Mouse (Mus musculus) liver, embryonic 13.5 days (tissue): ENCODE measurements around the gene Lrp6. TPM values are rescaled to one million over a fixed set of nuclear protein-coding genes. Genes with fewer than 3 reads are reported as not detected.

Experiments used
- ATAC-seq: fragments of 200-750 bp; cut with Nextera tagmentation; 2 replicates; pipeline ENCODE4 v1.8.0; 2017; ENCODE audit warnings: low read depth, mild to moderate bottlenecking, moderate number of reproducible peaks, moderate library complexity
- DNase-seq: peaks from one replicate; pipeline ENCODE4 v3.0.0; 2022
- H3K27ac ChIP-seq: fragments of 300-500 bp; sonication (generic); 2 replicates; pipeline ENCODE4 v1.5.1; 2015; ENCODE audit warnings: moderate library complexity, mild to moderate bottlenecking, inconsistent platforms
- H3K27me3 ChIP-seq: fragments of 300-500 bp; sonication (generic); 2 replicates; pipeline ENCODE4 v1.6.1; 2015; ENCODE audit warnings: mild to moderate bottlenecking, inconsistent platforms
- H3K36me3 ChIP-seq: fragments of 300-500 bp; sonication (generic); 2 replicates; pipeline ENCODE4 v1.6.1; 2015; ENCODE audit warnings: mild to moderate bottlenecking, inconsistent platforms
- H3K4me1 ChIP-seq: fragments of 300-500 bp; sonication (generic); replicated peaks from 2 replicates; pipeline ENCODE4 v1.6.1; 2015; ENCODE audit warnings: inconsistent platforms
- H3K4me2 ChIP-seq: fragments of 300-500 bp; sonication (generic); 2 replicates; pipeline ENCODE4 v1.6.1; 2015; ENCODE audit warnings: inconsistent platforms, mild to moderate bottlenecking, moderate library complexity
- H3K4me3 ChIP-seq: fragments of 300-500 bp; sonication (generic); replicated peaks from 2 replicates; pipeline ENCODE4 v1.5.1; 2015; ENCODE audit warnings: mild to moderate bottlenecking, inconsistent platforms
- H3K9ac ChIP-seq: fragments of 300-500 bp; sonication (generic); 2 replicates; pipeline ENCODE4 v1.6.1; 2015; ENCODE audit warnings: mild to moderate bottlenecking, inconsistent platforms
- H3K9me3 ChIP-seq: fragments of 300-500 bp; sonication (generic); replicated peaks from 2 replicates; pipeline ENCODE4 v1.6.1; 2016; ENCODE audit warnings: inconsistent platforms
- WGBS: fragments of 180-500 bp; shearing (Covaris S2); methylation state at CpG from one replicate; pipeline ENCODE4 v1.1.7; 2015; ENCODE audit not compliant: insufficient replicate concordance; 5-methylcytosine and 5-hydroxymethylcytosine counted together
- polyA plus RNA-seq: library from polyadenylated mRNA; unstranded; fragments of >200 nt; fragmentation: Nextera tagmentation; extraction: Ambion mirVana; gene quantifications from 2 replicates; pipeline ENCODE4 v1.2.1, GENCODE M21; 2015

Gene Lrp6
- polyA plus RNA-seq, 1 experiment from 2014 or later: 6.8 TPM

DNA sequence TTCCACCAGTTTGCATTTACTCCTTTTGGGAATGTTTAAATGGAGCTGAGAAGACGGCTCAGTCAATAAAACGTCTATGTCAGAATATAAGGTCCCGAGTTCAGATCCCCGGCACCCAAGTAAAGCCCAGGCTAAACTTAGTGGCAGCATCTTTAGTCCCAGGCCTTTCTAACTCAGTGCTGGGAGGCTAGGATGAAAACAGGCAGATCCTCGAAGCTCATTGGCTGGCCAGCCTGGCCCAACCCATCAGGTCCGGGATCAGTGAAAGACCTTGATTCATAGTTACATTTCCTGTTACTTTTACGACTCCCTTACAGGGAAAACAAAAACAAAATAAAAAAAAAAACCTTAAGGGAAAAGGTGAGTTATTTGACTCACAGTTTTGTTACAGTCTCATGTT, 34.4 kb upstream of the Lrp6 start:
- ATAC-seq (no peak), DNase-seq (no peak)
- no peak overlapping the region for H3K4me3 ChIP-seq
- H3K36me3 ChIP-seq: no peaks in the 10 kb centered on the region
- H3K9ac ChIP-seq: no peak overlapping the region
- 49% methylated on average over 7 of the region's 7 CpGs for WGBS
- no peaks in the 10 kb centered on the region for H3K4me1 ChIP-seq
- H3K9me3 ChIP-seq: no peaks in the 10 kb centered on the region
- no peaks in the 10 kb centered on the region for H3K27me3 ChIP-seq
- H3K4me2 ChIP-seq: no peak overlapping the region
- 0 out of 2 replicates have a peak overlapping the region, but pooled peaks have one; percentile 18 for H3K27ac ChIP-seq

DNA sequence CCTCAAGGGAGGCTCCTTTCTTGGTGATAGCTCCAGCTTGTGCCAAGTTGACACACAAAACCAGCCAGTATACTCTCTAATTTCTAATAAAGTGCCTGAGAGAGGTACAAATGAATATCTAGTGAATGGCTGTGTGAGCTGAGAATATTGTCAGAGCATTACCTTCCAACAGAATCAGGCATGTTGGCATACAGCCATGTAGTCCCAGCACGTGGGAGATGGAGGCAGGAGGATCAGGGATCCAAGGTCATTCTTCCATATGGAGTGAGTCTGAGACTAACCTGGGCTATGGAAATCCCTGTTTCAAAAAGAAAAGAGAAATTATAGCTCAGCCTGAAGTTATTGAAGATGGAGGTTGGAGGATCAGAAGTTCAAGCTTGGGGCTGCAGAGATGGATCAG, 32.5 kb upstream of the Lrp6 start:
- H3K27ac ChIP-seq: no peak overlapping the region
- no peaks in the 10 kb centered on the region for H3K27me3 ChIP-seq
- no peak overlapping the region for H3K9ac ChIP-seq
- no peak overlapping the region for H3K4me3 ChIP-seq
- no peak overlapping the region for H3K4me2 ChIP-seq
- H3K9me3 ChIP-seq: no peaks in the 10 kb centered on the region
- H3K36me3 ChIP-seq: no peaks in the 10 kb centered on the region
- ATAC-seq (no peak), DNase-seq (no peak)
- H3K4me1 ChIP-seq: 0 out of 2 replicates have a peak, but pooled peaks cover 3% of the 10 kb centered on the region
- 44% methylated on average over 1 of the region's 1 CpGs for WGBS

DNA sequence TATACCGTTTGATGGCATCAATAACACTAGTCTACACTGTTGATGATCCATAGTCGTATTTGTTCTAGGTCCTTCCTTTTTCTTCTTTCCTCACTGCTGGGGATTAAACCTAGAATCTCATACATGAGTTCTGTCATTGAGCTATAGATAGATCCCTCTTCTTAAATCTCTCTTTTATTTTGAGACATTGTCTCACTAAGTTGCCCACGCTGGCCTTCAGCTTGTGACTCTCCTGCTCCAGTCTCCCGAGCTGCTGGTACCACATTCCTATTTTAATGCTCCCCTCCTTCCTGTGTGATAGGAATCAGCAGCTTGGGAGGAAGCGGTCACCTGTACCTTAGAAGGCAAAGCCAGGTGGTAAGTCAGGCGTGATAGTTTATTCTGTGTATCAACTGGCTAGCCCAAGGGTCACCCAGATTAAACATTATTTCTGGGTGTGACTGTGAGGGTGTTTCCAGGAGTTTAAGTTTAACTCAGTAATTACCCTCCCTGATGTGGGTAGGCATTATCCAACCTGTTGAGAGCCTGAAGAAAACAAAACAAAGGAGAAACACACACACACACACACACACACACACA, 31.0 kb upstream of the Lrp6 start:
- 61% methylated on average over 6 of the region's 6 CpGs for WGBS
- 0 out of 2 replicates have a peak, but pooled peaks have one; percentile 30 for ATAC-seq
- Histone ChIP-seq H3K27me3 (no peaks in the 10 kb centered on the region), H3K4me3 (no peak overlapping the region), H3K27ac (no peak overlapping the region), H3K9me3 (no peaks in the 10 kb centered on the region), H3K9ac (no peak overlapping the region), H3K4me2 (no peak overlapping the region), H3K36me3 (no peaks in the 10 kb centered on the region), H3K4me1 (0 out of 2 replicates have a peak, but pooled peaks cover 3% of the 10 kb centered on the region)
- no peak for DNase-seq

DNA sequence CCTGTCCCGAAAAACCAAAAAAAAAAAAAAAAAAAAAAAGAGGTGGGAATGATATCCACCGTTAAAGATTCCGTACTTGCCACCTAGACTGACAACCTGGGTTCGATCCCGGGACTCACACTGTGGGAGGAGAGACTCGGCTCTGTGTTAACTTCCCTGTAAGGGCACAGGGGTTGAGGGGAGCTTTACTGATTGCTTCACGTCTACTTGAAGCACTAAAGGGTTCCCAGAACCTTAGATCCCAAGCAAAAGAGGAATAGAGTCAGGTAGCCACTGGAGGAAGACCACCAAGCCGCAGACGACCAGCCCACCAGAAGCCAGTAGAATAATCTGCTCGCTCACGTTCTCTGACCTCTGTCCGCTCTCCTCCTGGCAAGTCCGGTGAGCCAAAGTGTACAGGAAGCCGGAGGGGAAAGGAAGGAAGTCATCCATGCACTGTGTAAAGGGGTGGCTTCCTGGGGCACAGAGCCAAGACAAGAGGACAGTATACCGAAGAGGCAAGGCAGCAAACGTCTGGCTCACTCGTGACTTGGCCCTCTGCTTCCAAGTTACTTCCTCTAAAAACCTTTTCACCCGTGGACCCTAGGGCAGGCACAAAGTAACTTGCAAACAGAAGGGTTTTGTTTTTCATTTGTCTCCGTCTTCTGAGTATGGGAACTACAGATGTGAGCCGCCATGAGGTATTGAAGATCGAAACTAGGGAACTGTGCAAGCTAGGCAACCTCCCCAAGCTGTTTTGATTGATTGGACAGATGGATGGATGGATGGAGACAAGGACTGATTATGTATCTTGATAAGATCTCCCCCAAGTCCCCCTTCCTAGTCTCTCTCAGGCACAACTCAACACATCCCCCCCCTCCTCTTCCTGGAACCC, 28.0 kb upstream of the Lrp6 start:
- Histone ChIP-seq H3K9ac (no peak overlapping the region), H3K9me3 (no peaks in the 10 kb centered on the region), H3K27ac (no peak overlapping the region), H3K4me3 (no peak overlapping the region), H3K27me3 (no peaks in the 10 kb centered on the region), H3K36me3 (no peaks in the 10 kb centered on the region), H3K4me2 (peak overlapping the region; percentile 19; the same call in 1 of the 2 replicates), H3K4me1 (0 out of 2 replicates have a peak, but pooled peaks cover 3% of the 10 kb centered on the region)
- ATAC-seq (peak; percentile 47; the same call in 1 of the 2 replicates), DNase-seq (no peak)
- 30% methylated on average over 21 of the region's 21 CpGs for WGBS

DNA sequence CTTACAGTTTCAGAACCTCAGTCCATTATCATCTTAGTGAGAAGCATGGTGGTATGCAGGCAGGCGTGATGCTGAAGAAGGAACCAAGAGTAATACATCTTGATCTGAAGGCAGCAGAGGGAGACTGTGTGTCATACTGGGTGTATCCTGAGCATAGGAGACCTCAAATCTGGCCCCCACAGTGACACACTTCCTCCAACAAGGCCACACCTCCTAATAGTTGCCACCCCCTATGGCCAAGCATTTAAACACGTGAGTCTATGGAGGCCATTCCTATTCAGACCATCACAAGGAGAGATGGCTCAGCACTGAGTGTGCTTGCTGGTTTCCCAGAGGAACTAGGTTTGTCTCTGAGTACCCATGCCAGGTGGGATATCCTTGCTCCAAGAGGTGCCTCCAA, 24.8 kb upstream of the Lrp6 start:
- H3K27ac ChIP-seq: no peak overlapping the region
- no peak overlapping the region for H3K4me2 ChIP-seq
- DNase-seq (no peak), ATAC-seq (no peak)
- no peaks in the 10 kb centered on the region for H3K9me3 ChIP-seq
- 0 out of 2 replicates have a peak, but pooled peaks cover 3% of the 10 kb centered on the region for H3K4me1 ChIP-seq
- H3K36me3 ChIP-seq: no peaks in the 10 kb centered on the region
- no peak overlapping the region for H3K9ac ChIP-seq
- H3K4me3 ChIP-seq: no peak overlapping the region
- 52% methylated on average over 2 of the region's 2 CpGs for WGBS
- H3K27me3 ChIP-seq: no peaks in the 10 kb centered on the region

GRCm38 (mm10) chr6:134586241-134586640, 19.5 kb upstream of the Lrp6 start:
- Histone ChIP-seq H3K27me3 (no peaks in the 10 kb centered on the region), H3K4me3 (no peak overlapping the region), H3K4me2 (no peak overlapping the region), H3K9me3 (no peaks in the 10 kb centered on the region), H3K4me1 (no peaks in the 10 kb centered on the region), H3K36me3 (no peaks in the 10 kb centered on the region), H3K27ac (no peak overlapping the region), H3K9ac (no peak overlapping the region)
- WGBS: 56% methylated on average over 5 of the region's 5 CpGs
- DNase-seq (no peak), ATAC-seq (no peak)

DNA sequence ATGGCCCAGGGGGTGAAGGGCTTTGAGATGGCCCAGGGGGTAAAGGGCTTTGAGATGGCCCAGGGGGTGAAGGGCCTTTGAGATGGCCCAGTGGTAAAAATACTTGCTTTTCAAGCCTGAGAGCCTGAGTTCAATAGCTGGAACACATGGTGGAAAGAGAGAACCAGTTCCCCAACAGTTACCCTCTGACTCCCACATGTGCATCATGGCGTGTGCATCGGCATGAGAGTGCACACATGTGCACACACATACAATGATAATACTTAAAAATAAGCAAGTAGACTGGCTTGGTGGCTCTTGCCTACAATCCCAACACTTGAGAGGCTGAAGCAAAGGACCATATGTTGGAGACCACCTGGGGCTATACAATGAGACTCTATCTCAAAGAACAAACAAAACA, 17.9 kb upstream of the Lrp6 start:
- no peaks in the 10 kb centered on the region for H3K36me3 ChIP-seq
- no peaks in the 10 kb centered on the region for H3K9me3 ChIP-seq
- H3K27me3 ChIP-seq: no peaks in the 10 kb centered on the region
- H3K27ac ChIP-seq: no peak overlapping the region
- DNase-seq (no peak), ATAC-seq (no peak)
- no peak overlapping the region for H3K4me2 ChIP-seq
- H3K9ac ChIP-seq: no peak overlapping the region
- H3K4me3 ChIP-seq: no peak overlapping the region
- WGBS: 84% methylated on average over 2 of the region's 2 CpGs
- H3K4me1 ChIP-seq: no peaks in the 10 kb centered on the region

DNA sequence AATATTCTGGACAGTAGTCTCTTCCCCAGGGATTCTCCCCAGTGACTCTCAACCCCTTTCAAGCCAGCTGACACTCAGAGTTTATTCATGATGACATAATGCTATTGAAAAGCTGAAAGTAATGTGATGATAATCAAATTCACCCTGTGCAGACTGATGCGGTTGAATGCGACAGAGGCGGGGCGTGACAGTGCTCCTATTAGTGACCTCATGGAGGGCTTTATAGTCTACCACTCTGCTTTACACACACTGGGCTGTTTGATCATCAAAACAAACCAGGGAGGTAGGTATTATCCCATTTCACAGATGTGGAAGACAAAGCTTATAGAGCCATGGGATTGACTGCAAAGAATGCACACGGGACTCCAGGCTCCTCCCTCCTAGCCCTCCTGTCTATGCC, 15.3 kb upstream of the Lrp6 start:
- H3K4me1 ChIP-seq: no peaks in the 10 kb centered on the region
- no peaks in the 10 kb centered on the region for H3K27me3 ChIP-seq
- 76% methylated on average over 5 of the region's 5 CpGs for WGBS
- H3K9ac ChIP-seq: no peak overlapping the region
- DNase-seq: no peak
- H3K36me3 ChIP-seq: no peaks in the 10 kb centered on the region
- H3K9me3 ChIP-seq: no peaks in the 10 kb centered on the region
- no peak overlapping the region for H3K4me3 ChIP-seq
- no peak overlapping the region for H3K27ac ChIP-seq
- H3K4me2 ChIP-seq: no peak overlapping the region
- no peak for ATAC-seq

- no peaks in the 10 kb centered on the region for H3K4me1 ChIP-seq
- H3K4me2 ChIP-seq: no peak overlapping the region
- no peaks in the 10 kb centered on the region for H3K9me3 ChIP-seq
- no peak for ATAC-seq
- 69% methylated on average over 4 of the region's 4 CpGs for WGBS
- H3K27me3 ChIP-seq: peaks cover 2% of the 10 kb centered on the region; the same call in 1 of the 2 replicates
- DNase-seq: no peak
- no peak overlapping the region for H3K9ac ChIP-seq
- no peaks in the 10 kb centered on the region for H3K36me3 ChIP-seq
- no peak overlapping the region for H3K27ac ChIP-seq
- no peak overlapping the region for H3K4me3 ChIP-seq
These were observed 12.7 kb upstream of the Lrp6 start for GRCm38 (mm10) chr6:134579506-134579905.

DNA sequence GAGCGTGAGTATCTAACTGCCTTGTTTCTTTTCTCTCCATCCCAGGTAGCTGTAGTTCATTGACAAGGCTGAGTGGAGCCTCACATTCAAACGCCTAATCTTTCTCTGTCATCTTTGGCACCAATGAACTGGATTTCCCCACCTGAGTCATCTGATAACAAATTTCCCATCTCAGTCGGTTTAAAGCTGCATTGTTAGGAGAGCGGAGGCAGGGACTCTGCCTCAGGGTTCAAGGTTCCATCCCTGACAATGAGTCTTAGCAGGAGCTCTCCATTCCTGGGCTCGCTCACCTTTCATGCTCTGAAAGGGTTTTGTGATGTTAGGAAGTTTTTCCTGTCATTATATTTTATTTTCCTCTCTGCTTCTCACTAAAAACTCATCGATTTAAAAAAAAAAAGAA, 11.3 kb upstream of the Lrp6 start:
- no peak for ATAC-seq
- WGBS: 53% methylated on average over 6 of the region's 6 CpGs

GRCm38 (mm10) chr6:134575288-134575741, 8.6 kb upstream of the Lrp6 start:
- no peak overlapping the region for H3K4me3 ChIP-seq
- no peak for DNase-seq
- H3K9ac ChIP-seq: no peak overlapping the region
- peaks cover 3% of the 10 kb centered on the region; the same call in 1 of the 2 replicates for H3K27me3 ChIP-seq
- 56% methylated on average over 3 of the region's 3 CpGs for WGBS
- ATAC-seq: no peak
- no peaks in the 10 kb centered on the region for H3K4me1 ChIP-seq
- no peak overlapping the region for H3K4me2 ChIP-seq
- H3K36me3 ChIP-seq: no peaks in the 10 kb centered on the region
- no peak overlapping the region for H3K27ac ChIP-seq
- no peaks in the 10 kb centered on the region for H3K9me3 ChIP-seq

More for the DNA sequence above, 11.3 kb upstream of the Lrp6 start:
- no peak for DNase-seq
- Histone ChIP-seq H3K9ac (no peak overlapping the region), H3K9me3 (no peaks in the 10 kb centered on the region), H3K36me3 (no peaks in the 10 kb centered on the region), H3K27me3 (peaks cover 3% of the 10 kb centered on the region; the same call in 1 of the 2 replicates), H3K4me1 (no peaks in the 10 kb centered on the region), H3K27ac (no peak overlapping the region), H3K4me3 (no peak overlapping the region), H3K4me2 (no peak overlapping the region)
